Mouse (Mus musculus) erythroblast, embryonic 14.5 days (primary cell): ENCODE results near the gene Gm4707. TPM values are rescaled to one million over a fixed set of nuclear protein-coding genes. Genes with fewer than 3 reads are reported as not detected.

Experiments used
- H3K27me3 ChIP-seq: 2 replicates; pipeline ENCODE4 v1.6.1; 2012; ENCODE audit warnings: inconsistent platforms; ENCODE audit not compliant: control insufficient read depth
- H3K36me3 ChIP-seq: 2 replicates; pipeline ENCODE4 v1.6.1; 2012; ENCODE audit warnings: mild to moderate bottlenecking, inconsistent platforms; ENCODE audit not compliant: control insufficient read depth
- H3K4me1 ChIP-seq: 2 replicates; pipeline ENCODE4 v1.6.1; 2012; ENCODE audit warnings: inconsistent platforms; ENCODE audit not compliant: control insufficient read depth
- H3K4me3 ChIP-seq: replicated peaks from 2 replicates; pipeline ENCODE3; 2012; ENCODE audit warnings: moderate library complexity, mild to moderate bottlenecking, inconsistent platforms
- H3K9me3 ChIP-seq: 2 replicates; pipeline ENCODE4 v1.6.1; 2012; ENCODE audit warnings: low read length, inconsistent platforms, mixed read lengths; ENCODE audit not compliant: control insufficient read depth
- GATA1 ChIP-seq: IDR thresholded peaks from 2 replicates; pipeline ENCODE4 v1.6.1; 2012; ENCODE audit warnings: low read length, inconsistent platforms, mixed read lengths
- TAL1 ChIP-seq: IDR thresholded peaks from 3 replicates; pipeline ENCODE4 v1.6.1; 2012; ENCODE audit warnings: low read length, inconsistent platforms, mixed read lengths
- polyA plus RNA-seq: library from polyadenylated mRNA; stranded (reverse); fragments of >175 nt; gene quantifications from 2 replicates; pipeline ENCODE4 v1.2.3, GENCODE M21; 2012

The Gm4707 gene
- polyA plus RNA-seq, result 0.02 and 0.10 TPM in 2 replicates

GRCm38 (mm10) chr17:71459818-71460217, at the start of gene Gm4707:
Gm4707 (minus strand) TSS chr17:71459918.
- no peak for TF ChIP-seq TAL1
- no peak for TF ChIP-seq GATA1
- H3K4me1 ChIP-seq, result no peaks in the 10 kb centered on the region; the same call in 1 of the 2 replicates
- H3K4me3 ChIP-seq, result no peak within 1 kb of the TSS
- H3K27me3 ChIP-seq, result no peaks in the 10 kb centered on the region
- H3K36me3 ChIP-seq, result peaks cover 90% of the 10 kb centered on the region
- no peaks in the 10 kb centered on the region for H3K9me3 ChIP-seq

GRCm38 (mm10) chr17:71506832-71507231, 47.1 kb upstream of the Gm4707 start:
- no peaks in the 10 kb centered on the region for H3K9me3 ChIP-seq

GRCm38 (mm10) chr17:71495784-71496183, 36.1 kb upstream of the Gm4707 start:
- Histone ChIP-seq H3K36me3 (peaks cover 66% of the 10 kb centered on the region), H3K4me1 (peaks cover 10% of the 10 kb centered on the region), H3K27me3 (no peaks in the 10 kb centered on the region), H3K4me3 (no peak overlapping the region), H3K9me3 (no peaks in the 10 kb centered on the region)
- TF ChIP-seq TAL1 (no peak), GATA1 (no peak)

More at GRCm38 (mm10) chr17:71506832-71507231, 47.1 kb upstream of the Gm4707 start:
- Histone ChIP-seq H3K4me1 (peaks cover 13% of the 10 kb centered on the region), H3K36me3 (peaks cover 100% of the 10 kb centered on the region), H3K4me3 (no peak overlapping the region), H3K27me3 (no peaks in the 10 kb centered on the region)
- TF ChIP-seq TAL1, result no peak
- TF ChIP-seq GATA1, result no peak

GRCm38 (mm10) chr17:71491332-71491686, 31.6 kb upstream of the Gm4707 start:
- H3K27me3 ChIP-seq, result no peaks in the 10 kb centered on the region
- no peak for TF ChIP-seq GATA1
- TF ChIP-seq TAL1, result no peak
- peaks cover 30% of the 10 kb centered on the region for H3K4me1 ChIP-seq
- peaks cover 22% of the 10 kb centered on the region for H3K36me3 ChIP-seq
- no peak overlapping the region for H3K4me3 ChIP-seq
- no peaks in the 10 kb centered on the region for H3K9me3 ChIP-seq

GRCm38 (mm10) chr17:71490666-71491331, 31.1 kb upstream of the Gm4707 start:
- Histone ChIP-seq H3K4me3 (peak overlapping the region; percentile 2), H3K4me1 (peaks cover 35% of the 10 kb centered on the region), H3K36me3 (peaks cover 17% of the 10 kb centered on the region), H3K9me3 (no peaks in the 10 kb centered on the region), H3K27me3 (no peaks in the 10 kb centered on the region)
- TF ChIP-seq TAL1 (no peak), GATA1 (no peak)

GRCm38 (mm10) chr17:71489703-71490461, 30.2 kb upstream of the Gm4707 start:
- no peak overlapping the region for H3K4me3 ChIP-seq
- no peaks in the 10 kb centered on the region for H3K27me3 ChIP-seq
- TF ChIP-seq GATA1 (no peak), TAL1 (no peak)
- peaks cover 42% of the 10 kb centered on the region for H3K4me1 ChIP-seq
- peaks cover 7% of the 10 kb centered on the region for H3K36me3 ChIP-seq
- no peaks in the 10 kb centered on the region for H3K9me3 ChIP-seq

GRCm38 (mm10) chr17:71486231-71486851, 26.6 kb upstream of the Gm4707 start:
- Histone ChIP-seq H3K9me3 (no peaks in the 10 kb centered on the region), H3K27me3 (no peaks in the 10 kb centered on the region), H3K4me3 (peak overlapping the region; percentile 58), H3K4me1 (peaks cover 39% of the 10 kb centered on the region), H3K36me3 (no peaks in the 10 kb centered on the region; the same call in 1 of the 2 replicates)
- no peak for TF ChIP-seq TAL1
- no peak for TF ChIP-seq GATA1

- no peaks in the 10 kb centered on the region for H3K9me3 ChIP-seq
- no peaks in the 10 kb centered on the region for H3K27me3 ChIP-seq
- H3K4me3 ChIP-seq, result peak overlapping the region; percentile 58
- H3K36me3 ChIP-seq, result no peaks in the 10 kb centered on the region; the same call in 1 of the 2 replicates
- H3K4me1 ChIP-seq, result peaks cover 34% of the 10 kb centered on the region
- TF ChIP-seq TAL1 (no peak), GATA1 (no peak)
These were observed 26.1 kb upstream of the Gm4707 start for GRCm38 (mm10) chr17:71485791-71486230.

GRCm38 (mm10) chr17:71484711-71485110, 25.0 kb upstream of the Gm4707 start:
- Histone ChIP-seq H3K27me3 (no peaks in the 10 kb centered on the region), H3K4me3 (no peak overlapping the region), H3K4me1 (peaks cover 28% of the 10 kb centered on the region), H3K36me3 (no peaks in the 10 kb centered on the region; the same call in 1 of the 2 replicates), H3K9me3 (no peaks in the 10 kb centered on the region)
- TF ChIP-seq GATA1, result no peak
- no peak for TF ChIP-seq TAL1
